Mouse (Mus musculus): ENCODE results near the gene Cbx7.

Cbx7 gene

GRCm38 (mm10) chr15:80000694-80001093 is 29.8 kb upstream of the Cbx7 start:
- no peak for DNase-seq (ENCODE audit: low spot score)

GRCm38 (mm10) chr15:79997988-79998387 is 27.1 kb upstream of the Cbx7 start:
- DNase-seq (ENCODE audit: low spot score), result no peak

- DNase-seq (ENCODE audit: low spot score), result no peak
Measured at GRCm38 (mm10) chr15:79996781-79997180, 25.9 kb upstream of the Cbx7 start.

GRCm38 (mm10) chr15:79995552-79995951 is 24.6 kb upstream of the Cbx7 start:
- DNase-seq (ENCODE audit: low spot score), result no peak

- no peak for DNase-seq (ENCODE audit: low spot score)
Measured at GRCm38 (mm10) chr15:79994566-79994965, 23.6 kb upstream of the Cbx7 start.

GRCm38 (mm10) chr15:79986182-79986581 is 15.3 kb upstream of the Cbx7 start:
- no peak for DNase-seq (ENCODE audit: low spot score)

GRCm38 (mm10) chr15:79985471-79985870 is 14.6 kb upstream of the Cbx7 start:
- no peak for DNase-seq (ENCODE audit: low spot score)

- DNase-seq (ENCODE audit: low spot score), result no peak
Measured at GRCm38 (mm10) chr15:79984152-79984551, 13.2 kb upstream of the Cbx7 start.

- no peak for DNase-seq (ENCODE audit: low spot score)
Measured at GRCm38 (mm10) chr15:79980716-79981115, 9.8 kb upstream of the Cbx7 start.

GRCm38 (mm10) chr15:79972186-79972585 is 1.3 kb upstream of the Cbx7 start:
- no peak for DNase-seq (ENCODE audit: low spot score)

- DNase-seq (ENCODE audit: low spot score), result no peak
Measured at GRCm38 (mm10) chr15:79970491-79970890, 428 bp downstream of the Cbx7 start.

- DNase-seq (ENCODE audit: low spot score), result no peak
Measured at GRCm38 (mm10) chr15:79967346-79967745, 3.6 kb downstream of the Cbx7 start.

- no peak for DNase-seq (ENCODE audit: low spot score)
Measured at GRCm38 (mm10) chr15:79964376-79964775, 6.5 kb downstream of the Cbx7 start.

- DNase-seq (ENCODE audit: low spot score), result no peak
Measured at GRCm38 (mm10) chr15:79962661-79963060, 8.3 kb downstream of the Cbx7 start.

- no peak for DNase-seq (ENCODE audit: low spot score)
Measured at GRCm38 (mm10) chr15:79961366-79961921, 9.5 kb downstream of the Cbx7 start.

- no peak for DNase-seq (ENCODE audit: low spot score)
Measured at GRCm38 (mm10) chr15:79958418-79958817, 12.5 kb downstream of the Cbx7 start.

GRCm38 (mm10) chr15:79956559-79956958 is 14.4 kb downstream of the Cbx7 start:
- no peak for DNase-seq (ENCODE audit: low spot score)

- DNase-seq (ENCODE audit: low spot score), result no peak
Measured at GRCm38 (mm10) chr15:79953470-79953869, 17.4 kb downstream of the Cbx7 start.

GRCm38 (mm10) chr15:79952504-79953231 is 18.3 kb downstream of the Cbx7 start:
- DNase-seq (ENCODE audit: low spot score), result no peak

- no peak for DNase-seq (ENCODE audit: low spot score)
Measured at GRCm38 (mm10) chr15:79951730-79952503, 19.0 kb downstream of the Cbx7 start.

GRCm38 (mm10) chr15:79951226-79951625 is 19.7 kb downstream of the Cbx7 start:
- DNase-seq (ENCODE audit: low spot score), result no peak

- DNase-seq (ENCODE audit: low spot score), result no peak
Measured at GRCm38 (mm10) chr15:79950250-79951025, 20.5 kb downstream of the Cbx7 start.
